ENCODE assay signal across 10 mouse cellular contexts in genomic region chr7:116335133-116335532, GRCm38 (mm10). TPM values are rescaled to one million over a fixed set of nuclear protein-coding genes. Genes with fewer than 3 reads are reported as not detected.
DNase-seq lines count a peak whose midpoint lies in the region; ATAC-seq lines count a peak whose summit lies in the region.
"Had no signal": no experiment of that assay in that cellular context is flagged by ENCODE, and none has a peak within 500 bp of the region (broad histone marks: within the 10 kb centered on the region; RNA-seq: fewer than 3 reads in every experiment).

No protein-coding gene starts in this region.

- ATAC-seq in megakaryocyte, adult 5-6 weeks (ENCODE audit: poor library complexity, severe bottlenecking), result no peak
- no peak for ATAC-seq in limb, embryonic 12.5 days (ENCODE audit: insufficient number of reproducible peaks, insufficient read depth, low FRiP score, low TSS enrichment, low read depth)
- ATAC-seq in stomach, embryonic 16.5 days (ENCODE audit: insufficient read depth, low FRiP score), result no peak

- peak overlapping the region; percentile 62 for H3K4me2 ChIP-seq in limb, embryonic 12.5 days
- peak overlapping the region; percentile 70 for H3K4me2 ChIP-seq in stomach, embryonic 16.5 days (ENCODE audit: low read depth, low read length)

- H3K9me3 ChIP-seq in megakaryocyte, embryonic 14.5 days, result no peaks in the 10 kb centered on the region
- no peaks in the 10 kb centered on the region for H3K9me3 ChIP-seq in limb, embryonic 12.5 days
- no peaks in the 10 kb centered on the region for H3K9me3 ChIP-seq in stomach, embryonic 16.5 days (replicated peaks; ENCODE audit: control insufficient read depth, low read length)

- H3K9ac ChIP-seq in limb, embryonic 12.5 days (replicated peaks), result no peak overlapping the region
- H3K9ac ChIP-seq in stomach, embryonic 16.5 days (ENCODE audit: low read length), result no peak overlapping the region

- no peaks in the 10 kb centered on the region for H3K27me3 ChIP-seq in megakaryocyte, embryonic 14.5 days (replicated peaks)
- no peaks in the 10 kb centered on the region for H3K27me3 ChIP-seq in limb, embryonic 12.5 days
- H3K27me3 ChIP-seq in stomach, embryonic 16.5 days (ENCODE audit: control insufficient read depth, insufficient read depth, low read length), result no peaks in the 10 kb centered on the region

- peaks cover 35% of the 10 kb centered on the region for H3K36me3 ChIP-seq in megakaryocyte, embryonic 14.5 days (replicated peaks; ENCODE audit: low read length)
- peaks cover 41% of the 10 kb centered on the region for H3K36me3 ChIP-seq in limb, embryonic 12.5 days
- peaks cover 26% of the 10 kb centered on the region for H3K36me3 ChIP-seq in stomach, embryonic 16.5 days (ENCODE audit: control insufficient read depth, insufficient read depth, low read length)

- peaks cover 31% of the 10 kb centered on the region; the same call in 1 of the 2 replicates for H3K4me1 ChIP-seq in megakaryocyte, embryonic 14.5 days
- H3K4me1 ChIP-seq in limb, embryonic 12.5 days (replicated peaks), result peaks cover 8% of the 10 kb centered on the region
- H3K4me1 ChIP-seq in stomach, embryonic 16.5 days (ENCODE audit: control insufficient read depth, insufficient read depth, low read length), result peaks cover 7% of the 10 kb centered on the region

- peak overlapping the region; percentile 99 for H3K4me3 ChIP-seq in megakaryocyte, embryonic 14.5 days (replicated peaks)
- peak overlapping the region; percentile 84; the same call in 1 of the 2 replicates for H3K4me3 ChIP-seq in limb, embryonic 12.5 days (replicated peaks)
- peak overlapping the region; percentile 83; the same call in 1 of the 2 replicates for H3K4me3 ChIP-seq in stomach, embryonic 16.5 days (replicated peaks; ENCODE audit: low read length)

- WGBS in limb, embryonic 12.5 days, result 82% methylated on average over 6 of the region's 6 CpGs
- 53% methylated on average over 6 of the region's 6 CpGs for WGBS in stomach, embryonic 16.5 days

- H3K27ac ChIP-seq in limb, embryonic 12.5 days, result no peak overlapping the region
- no peak overlapping the region for H3K27ac ChIP-seq in stomach, embryonic 16.5 days (ENCODE audit: low read length)

- DNase-seq in cerebellum, adult 9-10 months, result peak; percentile 35
- DNase-seq in cerebellum, postnatal 10 days, result no peak
- no peak for DNase-seq in thymus, postnatal 4 days
- no peak for DNase-seq in ovary, postnatal 14 days (ENCODE audit: low spot score)
- DNase-seq: adrenal gland, adult 8-10 months; kidney, postnatal 4 days had no signal

RNA-seq across cellular contexts. Expression of gene Rps13, which starts 1.1 kb away (rescaled TPM):
- polyA plus RNA-seq in megakaryocyte, embryonic 14.5 days (2012; ENCODE audit: insufficient read depth, low replicate concordance), result 2,557 and 3,321 TPM in 2 replicates
- total RNA-seq in megakaryocyte, adult 5-6 weeks (2015), result 1,284 and 1,307 TPM in 2 replicates
- 3,022 and 3,027 TPM in 2 replicates for total RNA-seq in megakaryocyte, adult 5-6 weeks (2017)
- 859 and 893 TPM in 2 replicates for polyA plus RNA-seq in limb, embryonic 12.5 days (2016; fragmentation: Nextera tagmentation; extraction: Ambion mirVana)
- polyA plus RNA-seq in stomach, embryonic 16.5 days (2015; fragmentation: Nextera tagmentation; extraction: Ambion mirVana), result 589 and 713 TPM in 2 replicates

RNA-seq across cellular contexts. Expression of gene Plekha7, which starts 27.0 kb away (rescaled TPM):
- 0.87 and 1.3 TPM in 2 replicates for polyA plus RNA-seq in megakaryocyte, embryonic 14.5 days (2012; ENCODE audit: insufficient read depth, low replicate concordance)
- total RNA-seq in megakaryocyte, adult 5-6 weeks (2015), result 0.02 and 0.16 TPM in 2 replicates
- 0.18 TPM in 1 of 2 replicates, not detected in the other for total RNA-seq in megakaryocyte, adult 5-6 weeks (2017)
- polyA plus RNA-seq in limb, embryonic 12.5 days (2016; fragmentation: Nextera tagmentation; extraction: Ambion mirVana), result 8.6 and 11.4 TPM in 2 replicates
- polyA plus RNA-seq in stomach, embryonic 16.5 days (2015; fragmentation: Nextera tagmentation; extraction: Ambion mirVana), result 19.9 and 21.5 TPM in 2 replicates
